Mouse (Mus musculus) CH12.LX (cell line): ENCODE measurements around the gene Tbx1. TPM values are rescaled to one million over a fixed set of nuclear protein-coding genes. Genes with fewer than 3 reads are reported as not detected.

Experiments
- DNase-seq: peaks from one replicate; pipeline ENCODE4 v3.0.0-alpha.2; 2013; ENCODE audit errors: extremely low read depth
- H3K27ac ChIP-seq: 2 replicates; pipeline ENCODE4 v1.5.1; 2012; ENCODE audit warnings: low read depth, mild to moderate bottlenecking, control low read depth, moderate library complexity; ENCODE audit not compliant: insufficient read depth
- H3K27me3 ChIP-seq: replicated peaks from 2 replicates; pipeline ENCODE3; 2012; ENCODE audit warnings: inconsistent platforms
- H3K36me3 ChIP-seq, 2 experiments: replicated peaks in 1 of 2; 2 replicates each; pipeline versions ENCODE3 to v1.6.1; 2012; ENCODE audit warnings: inconsistent platforms in 1 of 2, low read length in 1 of 2, mild to moderate bottlenecking in 1 of 2, mixed read lengths in 1 of 2, moderate library complexity in 1 of 2; ENCODE audit not compliant: control insufficient read depth in 1 of 2, insufficient read depth in 1 of 2
- H3K4me1 ChIP-seq, 2 experiments: 2 replicates each; pipeline ENCODE4 v1.6.1; 2012; ENCODE audit warnings: inconsistent platforms in 1 of 2, moderate library complexity in 1 of 2; ENCODE audit not compliant: insufficient read depth in 2 of 2, control insufficient read depth in 1 of 2
- H3K4me2 ChIP-seq: 2 replicates; pipeline ENCODE4 v1.6.1; 2012; ENCODE audit warnings: low read depth, mild to moderate bottlenecking, control low read depth; ENCODE audit not compliant: poor library complexity, insufficient read depth, severe bottlenecking
- H3K4me3 ChIP-seq, 3 experiments: fragments of 150-350 bp in 1 of 3; sonication (generic) in 1 of 3; replicated peaks in 1 of 3; 2 replicates each; pipeline versions ENCODE3 to v1.5.1; 2011 to 2012; ENCODE audit warnings: low read depth in 2 of 3, low read length in 2 of 3, mild to moderate bottlenecking in 2 of 3, moderate library complexity in 2 of 3, control low read depth in 1 of 3, improper control_type of control experiment in 1 of 3, inconsistent platforms in 1 of 3, mixed read lengths in 1 of 3; ENCODE audit not compliant: poor library complexity in 1 of 3
- H3K79me2 ChIP-seq: replicated peaks from 2 replicates; pipeline ENCODE4 v1.6.1; 2012; ENCODE audit warnings: mild to moderate bottlenecking, moderate library complexity; ENCODE audit not compliant: control insufficient read depth, poor library complexity, insufficient read depth, severe bottlenecking; ENCODE audit errors: extremely low read depth
- H3K9ac ChIP-seq: 2 replicates; pipeline ENCODE4 v1.6.1; 2012; ENCODE audit warnings: low read depth, mild to moderate bottlenecking, control low read depth, moderate library complexity; ENCODE audit not compliant: insufficient read depth
- H3K9me3 ChIP-seq: replicated peaks from 2 replicates; pipeline ENCODE3; 2012; ENCODE audit warnings: low read length, inconsistent platforms, mixed read lengths
- BHLHE40 ChIP-seq: IDR thresholded peaks from 2 replicates; pipeline ENCODE4 v1.6.1; 2011; ENCODE audit warnings: mild to moderate bottlenecking, low read depth, low read length, improper control_type of control experiment
- CHD1 ChIP-seq: IDR thresholded peaks from 2 replicates; pipeline ENCODE4 v1.6.1; 2012; ENCODE audit warnings: low read depth, low read length, improper control_type of control experiment, inconsistent platforms
- CTCF ChIP-seq, 2 experiments: IDR thresholded peaks in 1 of 2; conservative IDR thresholded peaks in 1 of 2; 2 replicates each; pipeline ENCODE4 v1.5.1; 2011 to 2012; ENCODE audit warnings: low read depth in 2 of 2, low read length in 2 of 2, improper control_type of control experiment in 1 of 2, inconsistent platforms in 1 of 2, mild to moderate bottlenecking in 1 of 2, moderate library complexity in 1 of 2
- E2F4 ChIP-seq: IDR thresholded peaks from 2 replicates; pipeline ENCODE4 v1.6.1; 2011; ENCODE audit warnings: low read depth, low read length, improper control_type of control experiment; ENCODE audit not compliant: insufficient replicate concordance
- KAT2A ChIP-seq: IDR thresholded peaks from 2 replicates; pipeline ENCODE4 v1.6.1; 2012; ENCODE audit warnings: low read length, improper control_type of control experiment, inconsistent platforms; ENCODE audit not compliant: insufficient replicate concordance
- MAFK ChIP-seq: IDR thresholded peaks from 2 replicates; pipeline ENCODE4 v1.6.1; 2011; ENCODE audit warnings: low read length, improper control_type of control experiment; ENCODE audit not compliant: insufficient replicate concordance
- MAX ChIP-seq: IDR thresholded peaks from 2 replicates; pipeline ENCODE4 v1.6.1; 2011; ENCODE audit warnings: low read length, improper control_type of control experiment
- MAZ ChIP-seq: IDR thresholded peaks from 2 replicates; pipeline ENCODE4 v1.6.1; 2012; ENCODE audit warnings: low read depth, mild to moderate bottlenecking, inconsistent platforms, low read length, improper control_type of control experiment, moderate library complexity
- MXI1 ChIP-seq: IDR thresholded peaks from 2 replicates; pipeline ENCODE4 v1.6.1; 2011; ENCODE audit warnings: mild to moderate bottlenecking, low read depth, low read length, improper control_type of control experiment
- NELFE ChIP-seq: IDR thresholded peaks from 2 replicates; pipeline ENCODE4 v1.6.1; 2011; ENCODE audit warnings: low read depth, low read length, improper control_type of control experiment
- NRF1 ChIP-seq: IDR thresholded peaks from 2 replicates; pipeline ENCODE4 v1.6.1; 2014; ENCODE audit warnings: low read depth, mild to moderate bottlenecking, inconsistent platforms, low read length, improper control_type of control experiment, moderate library complexity
- RAD21 ChIP-seq: IDR thresholded peaks from 2 replicates; pipeline ENCODE4 v1.6.1; 2011; ENCODE audit warnings: low read depth, mild to moderate bottlenecking, low read length, improper control_type of control experiment, moderate library complexity
- RCOR1 ChIP-seq: conservative IDR thresholded peaks from 2 replicates; pipeline ENCODE4 v1.6.1; 2012; ENCODE audit warnings: low read depth, mild to moderate bottlenecking, inconsistent platforms, low read length, improper control_type of control experiment
- TBP ChIP-seq: conservative IDR thresholded peaks from 2 replicates; pipeline ENCODE4 v1.6.1; 2011; ENCODE audit warnings: low read depth, low read length, improper control_type of control experiment
- TCF12 ChIP-seq: IDR thresholded peaks from 2 replicates; pipeline ENCODE4 v1.6.1; 2014; ENCODE audit warnings: low read depth, mild to moderate bottlenecking, inconsistent platforms, low read length, improper control_type of control experiment
- UBTF ChIP-seq: IDR thresholded peaks from 2 replicates; pipeline ENCODE4 v1.6.1; 2012; ENCODE audit warnings: low read depth, mild to moderate bottlenecking, inconsistent platforms, low read length, improper control_type of control experiment, moderate library complexity
- USF2 ChIP-seq: conservative IDR thresholded peaks from 2 replicates; pipeline ENCODE4 v1.6.1; 2011; ENCODE audit warnings: low read depth, low read length, improper control_type of control experiment
- ZMIZ1 ChIP-seq: IDR thresholded peaks from 2 replicates; pipeline ENCODE4 v1.6.1; 2012; ENCODE audit warnings: low read depth, mild to moderate bottlenecking, inconsistent platforms, low read length, improper control_type of control experiment
- dilution Hi-C: fragments of 300-500 bp; cut with MboI; formaldehyde crosslinking; loops from 2 replicates; pipeline ENCODE4 v1.14.3; 2020; ENCODE audit warnings: low sequenced_read_pairs; ENCODE audit not compliant: extremely low pct_unique_long_range_greater_than_20kb, extremely low pct_ligation_motif_present
- in situ Hi-C: fragments of 300-500 bp; cut with MboI; formaldehyde crosslinking; loops from 3 replicates; pipeline ENCODE4 v1.14.3; 2019; ENCODE audit warnings: low sequenced_read_pairs, low pct_ligation_motif_present, low pct_unique_long_range_greater_than_20kb, mixed read lengths
- polyA plus RNA-seq: library from polyadenylated mRNA; unstranded; fragments of >175 nt; gene quantifications from 2 replicates; pipeline ENCODE4 v1.2.1, GENCODE M21; 2012; ENCODE audit warnings: low read depth; ENCODE audit not compliant: insufficient read length
- total RNA-seq, 2 experiments: library from RNA; depleted of rRNA; stranded (reverse); fragments of 300-350 nt in 1 of 2; fragments of >200 nt in 1 of 2; gene quantifications; 2 replicates each; pipeline ENCODE4 v1.2.3; 2012 to 2014

The Tbx1 gene
- total and polyA plus RNA-seq, 3 experiments: 0.04 TPM; not detected in 2

GRCm38 (mm10) chr16:18623751-18624540 lies 33.5 kb upstream of the Tbx1 start:
- Histone ChIP-seq H3K36me3 (no peaks in the 10 kb centered on the region), H3K27me3 (peaks cover 87% of the 10 kb centered on the region), H3K4me3 (no peak overlapping the region), H3K4me2 (no peak overlapping the region), H3K79me2 (no peaks in the 10 kb centered on the region)
- dilution Hi-C loops: no loop called here
- in situ Hi-C loops: loop anchor here (5.0 kb wide), 1 partner anchor 272 kb away; no protein-coding TSS in a partner anchor
- TF ChIP-seq RCOR1: no peak
- no peak for TF ChIP-seq MAZ
- TF ChIP-seq CHD1: no peak
- TF ChIP-seq USF2: peak; percentile 14; the same call in 1 of the 2 replicates
- no peak for TF ChIP-seq BHLHE40
- no peak for TF ChIP-seq NELFE
- TF ChIP-seq NRF1: no peak
- TF ChIP-seq, all 38 proteins: peak for 1
- peaks cover 3 to 23% of the 10 kb centered on the region in 2 experiments; a peak in 3 of 4 replicates for H3K4me1 ChIP-seq
- H3K9ac ChIP-seq: no peak overlapping the region
- H3K27ac ChIP-seq: no peak overlapping the region
- DNase-seq: no peak
- H3K9me3 ChIP-seq: peaks cover 11% of the 10 kb centered on the region

- peaks cover 86% of the 10 kb centered on the region for H3K27me3 ChIP-seq
- no peak overlapping the region for H3K4me2 ChIP-seq
- peaks cover 11% of the 10 kb centered on the region for H3K9me3 ChIP-seq
- no peaks in the 10 kb centered on the region for H3K36me3 ChIP-seq
- dilution Hi-C loops (no loop called here), in situ Hi-C loops (loop anchor here (5.0 kb wide), 1 partner anchor 271 kb away; no protein-coding TSS in a partner anchor)
- no peak overlapping the region for H3K27ac ChIP-seq
- DNase-seq: no peak
- no peak overlapping the region for H3K4me3 ChIP-seq
- no peak overlapping the region for H3K9ac ChIP-seq
- H3K79me2 ChIP-seq: no peaks in the 10 kb centered on the region
- TF ChIP-seq TBP (no peak), CTCF (conservative IDR thresholded peaks at IDR 0.05 in 1 of 2, IDR thresholded peaks at IDR 0.05 in 1 of 2; ENCODE audit: low read depth in 2 of 2, low read length in 2 of 2) (peak in 1 of 2 experiments; percentile 43; a peak in 2 of 4 replicates), CHD1 (no peak), UBTF (no peak), MXI1 (no peak), MAFK (no peak), RAD21 (peak; percentile 22), TCF12 (no peak), KAT2A (no peak), MAX (no peak), E2F4 (no peak), ZMIZ1 (no peak)
- peaks cover 0 to 26% of the 10 kb centered on the region in 2 experiments; a peak in 2 of 4 replicates for H3K4me1 ChIP-seq
Observed at GRCm38 (mm10) chr16:18622916-18623750, 32.7 kb upstream of the Tbx1 start.
